Mouse (Mus musculus) ES-Bruce4 (cell line): ENCODE data around the gene Crabp2.

ENCODE experiments used
- CTCF ChIP-seq: IDR thresholded peaks from one replicate; pipeline ENCODE4 v1.8.1; 2011; ENCODE audit warnings: low read depth, low read length
- POLR2A ChIP-seq: IDR thresholded peaks from one replicate; pipeline ENCODE4 v1.8.1; 2011; ENCODE audit warnings: low read length; ENCODE audit not compliant: insufficient read depth

GRCm38 (mm10) chr3:87909874-87910273 is 38.6 kb upstream of the Crabp2 start:
- TF ChIP-seq CTCF, result no peak
- no peak for TF ChIP-seq POLR2A
